Mouse (Mus musculus): ENCODE data around the gene 4921536K21Rik.

Gene 4921536K21Rik

GRCm38 (mm10) chr11:3910513-3911310 lies 15.8 kb upstream of the 4921536K21Rik start:
- no peak for DNase-seq (ENCODE audit: low spot score)

GRCm38 (mm10) chr11:3909236-3909635 lies 14.3 kb upstream of the 4921536K21Rik start:
- DNase-seq (ENCODE audit: low spot score), result no peak

GRCm38 (mm10) chr11:3905446-3905845 lies 10.5 kb upstream of the 4921536K21Rik start:
- DNase-seq (ENCODE audit: low spot score), result no peak

GRCm38 (mm10) chr11:3904673-3905072 lies 9.8 kb upstream of the 4921536K21Rik start:
- DNase-seq (ENCODE audit: low spot score), result no peak

GRCm38 (mm10) chr11:3903046-3903445 lies 8.1 kb upstream of the 4921536K21Rik start:
- DNase-seq (ENCODE audit: low spot score), result no peak

GRCm38 (mm10) chr11:3902516-3902915 lies 7.6 kb upstream of the 4921536K21Rik start:
- DNase-seq (ENCODE audit: low spot score), result no peak

GRCm38 (mm10) chr11:3900296-3900695 lies 5.4 kb upstream of the 4921536K21Rik start:
- DNase-seq (ENCODE audit: low spot score), result no peak

GRCm38 (mm10) chr11:3895933-3896332 lies 1.0 kb upstream of the 4921536K21Rik start:
- no peak for DNase-seq (ENCODE audit: low spot score)

- no peak for DNase-seq (ENCODE audit: low spot score)
Measured at GRCm38 (mm10) chr11:3895458-3895857, 560 bp upstream of the 4921536K21Rik start.

- no peak for DNase-seq (ENCODE audit: low spot score)
Measured at GRCm38 (mm10) chr11:3893970-3894369, 928 bp downstream of the 4921536K21Rik start.

GRCm38 (mm10) chr11:3887331-3887730 lies 7.6 kb downstream of the 4921536K21Rik start:
- DNase-seq (ENCODE audit: low spot score), result no peak

GRCm38 (mm10) chr11:3883711-3884110 lies 11.2 kb downstream of the 4921536K21Rik start:
- DNase-seq (ENCODE audit: low spot score), result no peak

- peak; percentile 89 for DNase-seq (ENCODE audit: low spot score)
Measured at GRCm38 (mm10) chr11:3879836-3880235, 15.1 kb downstream of the 4921536K21Rik start.

- no peak for DNase-seq (ENCODE audit: low spot score)
Measured at GRCm38 (mm10) chr11:3878660-3879059, 16.2 kb downstream of the 4921536K21Rik start.

- no peak for DNase-seq (ENCODE audit: low spot score)
Measured at GRCm38 (mm10) chr11:3876419-3876818, 18.5 kb downstream of the 4921536K21Rik start.

- DNase-seq (ENCODE audit: low spot score), result peak; percentile 32
Measured at GRCm38 (mm10) chr11:3864343-3864742, 30.6 kb downstream of the 4921536K21Rik start.

GRCm38 (mm10) chr11:3863454-3864112 lies 31.3 kb downstream of the 4921536K21Rik start, which contains the start of gene Osbp2:
Gene Osbp2, minus strand, starts transcription at chr11:3863903.
- DNase-seq (ENCODE audit: low spot score), result peak; percentile 78

- DNase-seq (ENCODE audit: low spot score), result no peak
Measured at GRCm38 (mm10) chr11:3862661-3863453, 32.0 kb downstream of the 4921536K21Rik start.

- DNase-seq (ENCODE audit: low spot score), result no peak
Measured at GRCm38 (mm10) chr11:3860361-3860760, 34.5 kb downstream of the 4921536K21Rik start.

- no peak for DNase-seq (ENCODE audit: low spot score)
Measured at GRCm38 (mm10) chr11:3859778-3860177, 35.1 kb downstream of the 4921536K21Rik start.

GRCm38 (mm10) chr11:3857902-3858301 lies 37.0 kb downstream of the 4921536K21Rik start:
- DNase-seq (ENCODE audit: low spot score), result no peak

GRCm38 (mm10) chr11:3855846-3856245 lies 39.1 kb downstream of the 4921536K21Rik start:
- DNase-seq (ENCODE audit: low spot score), result no peak
